Mouse (Mus musculus) heart, adult 2 months (tissue): ENCODE results near the gene Susd6. TPM values are rescaled to one million over a fixed set of nuclear protein-coding genes. Genes with fewer than 3 reads are reported as not detected.
A peak's percentile ranks its signal among the peaks of the same experiment; 100 is the strongest.

Experiments used
- DNase-seq, 2 experiments: peaks; one replicate each; pipeline ENCODE4 v3.0.0; 2021
- H3K27ac ChIP-seq: fragments of 200-600 bp; 2 replicates; pipeline ENCODE4 v1.8.1; 2022
- H3K27me3 ChIP-seq: fragments of 200-500 bp; 2 replicates; pipeline ENCODE4 v1.6.1; 2012; ENCODE audit warnings: mild to moderate bottlenecking, low read length, inconsistent platforms, mixed read lengths; ENCODE audit not compliant: control insufficient read depth, insufficient read depth
- H3K36me3 ChIP-seq: fragments of 200-500 bp; 2 replicates; pipeline ENCODE4 v1.6.1; 2012; ENCODE audit warnings: low read length, inconsistent platforms; ENCODE audit not compliant: control insufficient read depth, insufficient read depth
- H3K4me1 ChIP-seq: fragments of 200-500 bp; 2 replicates; pipeline ENCODE4 v1.6.1; 2011; ENCODE audit warnings: low read length; ENCODE audit not compliant: control insufficient read depth, insufficient read depth
- H3K4me3 ChIP-seq: fragments of 200-600 bp; 2 replicates; pipeline ENCODE4 v1.8.1; 2022
- H3K79me2 ChIP-seq: fragments of 200-500 bp; replicated peaks from 2 replicates; pipeline ENCODE4 v1.6.1; 2012; ENCODE audit warnings: mild to moderate bottlenecking, inconsistent platforms, low read length, moderate library complexity, mixed read lengths; ENCODE audit not compliant: control insufficient read depth, insufficient read depth
- H3K9ac ChIP-seq: fragments of 200-500 bp; 2 replicates; pipeline ENCODE4 v1.6.1; 2012; ENCODE audit warnings: low read depth, mild to moderate bottlenecking, control low read depth, inconsistent platforms, low read length, mixed read lengths
- CTCF ChIP-seq: fragments of 200-600 bp; IDR thresholded peaks from 2 replicates; pipeline ENCODE4 v1.8.1; 2022; ENCODE audit warnings: antibody characterized with exemption, mild to moderate bottlenecking, moderate library complexity
- EP300 ChIP-seq: fragments of 200-500 bp; IDR thresholded peaks from 2 replicates; pipeline ENCODE4 v1.6.1; 2011; ENCODE audit warnings: low read depth, low read length, control low read depth; ENCODE audit not compliant: insufficient read depth
- POLR2A ChIP-seq: fragments of 200-500 bp; IDR thresholded peaks from 2 replicates; pipeline ENCODE4 v1.6.1; 2011; ENCODE audit warnings: mild to moderate bottlenecking, low read depth, low read length, control low read depth; ENCODE audit not compliant: insufficient read depth
- WGBS: fragments of 180-500 bp; shearing (Covaris S2); methylation state at CpG from one replicate; pipeline ENCODE4 v1.1.7; 2018; 5-methylcytosine and 5-hydroxymethylcytosine counted together
- intact Hi-C: fragments of 180-260 bp; cut with DNase I; formaldehyde crosslinking; loops from one replicate; pipeline ENCODE4 v1.15.1; 2025
- polyA plus RNA-seq: library from polyadenylated mRNA; depleted of rRNA; stranded (reverse); fragments of >200 nt; gene quantifications from 2 replicates; pipeline ENCODE4 v1.2.3, GENCODE M21; 2012
- total RNA-seq, 2 experiments: library from RNA; stranded (reverse); gene quantifications; 2 replicates each; pipeline ENCODE4 v1.2.3; 2021

Susd6 gene
- total and polyA plus RNA-seq, 3 experiments = 50.1 to 78.6 (median 67.4) TPM

DNA sequence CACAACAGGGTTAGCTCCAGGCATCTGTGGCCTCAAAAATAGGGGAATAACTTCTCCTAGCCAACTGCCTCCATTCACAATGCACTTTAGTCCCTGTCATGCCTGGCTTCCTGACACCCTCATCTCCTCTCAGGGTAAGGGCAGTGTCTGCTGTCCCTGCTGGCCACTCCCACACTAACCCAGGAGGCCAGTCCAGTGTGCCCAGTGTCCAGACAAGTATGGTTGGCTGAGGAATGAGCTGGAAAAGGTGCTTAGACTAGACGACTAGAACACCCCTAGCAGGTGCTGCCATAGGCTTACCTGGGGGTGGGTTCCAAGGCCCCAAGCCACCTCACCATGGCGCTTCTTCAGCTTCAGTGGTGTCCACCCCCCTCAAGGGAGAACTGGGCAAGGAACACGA lies 88.3 kb downstream of the Susd6 start:
- no peak overlapping the region for H3K4me3 ChIP-seq
- H3K36me3 ChIP-seq = peaks cover 43% of the 10 kb centered on the region
- intact Hi-C loops = no loop called here
- DNase-seq = no peak
- WGBS = 60% methylated on average over 3 of the region's 3 CpGs
- H3K27me3 ChIP-seq = no peaks in the 10 kb centered on the region
- peaks cover 20% of the 10 kb centered on the region for H3K4me1 ChIP-seq
- H3K79me2 ChIP-seq = no peaks in the 10 kb centered on the region; the same call in 1 of the 2 replicates
- H3K27ac ChIP-seq = peak overlapping the region; percentile 72
- H3K9ac ChIP-seq = no peak overlapping the region; the same call in 1 of the 2 replicates
- no peak for TF ChIP-seq POLR2A
- peak; percentile 22 for TF ChIP-seq CTCF

DNA sequence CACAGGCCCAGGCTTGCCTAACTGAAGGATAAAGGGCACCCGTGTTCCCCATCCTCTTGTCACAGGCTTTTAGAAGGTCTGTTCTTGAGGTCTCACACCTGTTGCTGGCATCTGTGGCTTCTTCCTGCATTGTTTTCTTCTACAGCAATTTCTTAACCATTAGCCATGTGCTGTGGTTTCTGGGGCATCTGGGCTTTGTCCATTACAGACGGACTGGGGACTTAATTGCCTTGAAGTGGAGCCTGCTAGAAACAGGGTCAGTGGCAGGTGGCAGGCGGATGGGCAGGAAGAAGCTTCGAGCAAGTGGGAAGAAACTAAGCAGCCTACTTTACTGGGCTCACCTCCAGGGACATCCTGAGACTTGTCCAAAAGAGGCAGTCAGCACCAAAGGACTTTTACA lies 89.0 kb downstream of the Susd6 start:
- Histone ChIP-seq H3K79me2 (no peaks in the 10 kb centered on the region; the same call in 1 of the 2 replicates), H3K9ac (no peak overlapping the region), H3K27ac (peak overlapping the region; percentile 72), H3K4me1 (peaks cover 20% of the 10 kb centered on the region), H3K36me3 (peaks cover 41% of the 10 kb centered on the region), H3K4me3 (no peak overlapping the region), H3K27me3 (no peaks in the 10 kb centered on the region)
- DNase-seq = no peak
- intact Hi-C loops = no loop called here
- no peak for TF ChIP-seq EP300
- no peak for TF ChIP-seq POLR2A
- TF ChIP-seq CTCF = no peak
- 39% methylated on average over 4 of the region's 4 CpGs for WGBS

DNA sequence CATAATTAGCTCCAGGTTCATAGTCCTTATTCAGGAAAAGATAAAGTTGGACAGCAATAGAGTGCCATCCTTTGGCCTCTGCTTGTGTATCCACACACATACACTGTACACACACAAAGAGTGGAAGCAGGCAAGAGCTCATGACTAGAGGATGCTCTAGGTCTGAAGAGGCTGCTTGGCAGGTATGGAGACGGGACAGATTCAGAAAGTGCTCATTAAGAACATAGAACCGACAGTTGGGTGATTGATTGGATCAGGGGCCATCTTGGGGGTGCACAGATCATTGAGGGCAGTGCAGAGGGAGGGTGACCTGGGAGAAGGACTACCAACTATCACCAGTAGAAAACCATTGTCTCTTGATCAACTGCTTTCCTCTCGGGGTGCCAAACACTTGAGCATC lies 90.8 kb downstream of the Susd6 start:
- no peak overlapping the region for H3K4me3 ChIP-seq
- peaks cover 24% of the 10 kb centered on the region for H3K4me1 ChIP-seq
- H3K27me3 ChIP-seq = no peaks in the 10 kb centered on the region
- H3K36me3 ChIP-seq = peaks cover 25% of the 10 kb centered on the region
- no peaks in the 10 kb centered on the region; the same call in 1 of the 2 replicates for H3K79me2 ChIP-seq
- WGBS = 95% methylated on average over 3 of the region's 3 CpGs
- no peak overlapping the region for H3K9ac ChIP-seq
- DNase-seq = no peak
- no peak for TF ChIP-seq EP300
- no peak for TF ChIP-seq POLR2A
- TF ChIP-seq CTCF = no peak
- no peak overlapping the region for H3K27ac ChIP-seq
- intact Hi-C loops = no loop called here

DNA sequence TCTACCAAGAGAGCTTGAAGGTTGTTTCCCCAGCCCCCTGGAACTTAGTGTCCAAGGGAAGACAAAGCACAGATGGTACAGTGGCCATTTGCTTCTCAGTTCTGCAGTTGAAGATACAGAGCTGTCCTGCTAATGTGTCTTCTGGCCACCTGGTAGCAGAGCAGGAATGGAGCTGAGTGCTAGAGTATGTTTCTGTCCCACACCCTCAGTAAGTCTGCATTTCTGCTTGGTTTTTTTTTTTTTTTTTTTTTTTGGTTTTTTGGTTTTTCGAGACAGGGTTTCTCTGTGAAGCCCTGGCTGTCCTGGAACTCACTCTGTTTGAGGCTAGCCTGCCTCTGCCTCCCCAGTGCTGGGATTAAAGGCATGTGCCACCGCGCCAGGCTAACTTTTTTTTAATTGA lies 93.0 kb downstream of the Susd6 start:
- H3K27me3 ChIP-seq = no peaks in the 10 kb centered on the region
- H3K27ac ChIP-seq = no peak overlapping the region

DNA sequence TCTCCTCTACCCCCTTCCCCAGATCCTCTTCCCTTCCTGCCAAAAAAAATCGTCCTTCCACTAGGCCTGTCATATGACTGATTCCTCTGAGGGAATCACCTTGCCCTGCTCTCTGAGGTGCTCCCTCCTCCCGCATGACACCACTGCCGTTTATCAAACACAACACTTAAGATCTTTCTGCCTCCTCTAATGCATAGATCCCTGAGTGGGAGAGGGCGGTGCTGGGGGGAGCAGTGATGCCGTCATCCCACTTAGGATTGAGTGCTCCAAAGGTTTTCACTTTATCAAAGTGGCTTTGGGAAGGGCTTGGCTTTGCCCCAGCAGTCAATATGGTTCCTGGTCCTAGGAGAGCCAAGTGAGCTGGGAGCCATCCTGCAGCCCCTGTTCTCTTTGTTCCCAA lies 93.6 kb downstream of the Susd6 start:
- peaks cover 3% of the 10 kb centered on the region for H3K36me3 ChIP-seq
- intact Hi-C loops = loop anchor here (2.0 kb wide), 1 partner anchor 17 kb away; no protein-coding TSS in a partner anchor
- H3K4me3 ChIP-seq = no peak overlapping the region
- H3K4me1 ChIP-seq = peaks cover 9% of the 10 kb centered on the region
- no peaks in the 10 kb centered on the region for H3K79me2 ChIP-seq
- H3K9ac ChIP-seq = no peak overlapping the region
- no peaks in the 10 kb centered on the region for H3K27me3 ChIP-seq
- DNase-seq = no peak
- WGBS = 43% methylated on average over 5 of the region's 5 CpGs
- TF ChIP-seq EP300 (no peak), CTCF (no peak), POLR2A (no peak)
- H3K27ac ChIP-seq = peak overlapping the region; percentile 27

More for the DNA sequence above, 93.0 kb downstream of the Susd6 start:
- TF ChIP-seq POLR2A (no peak), CTCF (no peak), EP300 (no peak)
- peaks cover 12% of the 10 kb centered on the region for H3K4me1 ChIP-seq
- WGBS = 85% methylated on average over 3 of the region's 3 CpGs
- DNase-seq = no peak
- intact Hi-C loops = no loop called here
- no peak overlapping the region for H3K9ac ChIP-seq
- H3K79me2 ChIP-seq = no peaks in the 10 kb centered on the region
- H3K36me3 ChIP-seq = peaks cover 7% of the 10 kb centered on the region
- H3K4me3 ChIP-seq = no peak overlapping the region

DNA sequence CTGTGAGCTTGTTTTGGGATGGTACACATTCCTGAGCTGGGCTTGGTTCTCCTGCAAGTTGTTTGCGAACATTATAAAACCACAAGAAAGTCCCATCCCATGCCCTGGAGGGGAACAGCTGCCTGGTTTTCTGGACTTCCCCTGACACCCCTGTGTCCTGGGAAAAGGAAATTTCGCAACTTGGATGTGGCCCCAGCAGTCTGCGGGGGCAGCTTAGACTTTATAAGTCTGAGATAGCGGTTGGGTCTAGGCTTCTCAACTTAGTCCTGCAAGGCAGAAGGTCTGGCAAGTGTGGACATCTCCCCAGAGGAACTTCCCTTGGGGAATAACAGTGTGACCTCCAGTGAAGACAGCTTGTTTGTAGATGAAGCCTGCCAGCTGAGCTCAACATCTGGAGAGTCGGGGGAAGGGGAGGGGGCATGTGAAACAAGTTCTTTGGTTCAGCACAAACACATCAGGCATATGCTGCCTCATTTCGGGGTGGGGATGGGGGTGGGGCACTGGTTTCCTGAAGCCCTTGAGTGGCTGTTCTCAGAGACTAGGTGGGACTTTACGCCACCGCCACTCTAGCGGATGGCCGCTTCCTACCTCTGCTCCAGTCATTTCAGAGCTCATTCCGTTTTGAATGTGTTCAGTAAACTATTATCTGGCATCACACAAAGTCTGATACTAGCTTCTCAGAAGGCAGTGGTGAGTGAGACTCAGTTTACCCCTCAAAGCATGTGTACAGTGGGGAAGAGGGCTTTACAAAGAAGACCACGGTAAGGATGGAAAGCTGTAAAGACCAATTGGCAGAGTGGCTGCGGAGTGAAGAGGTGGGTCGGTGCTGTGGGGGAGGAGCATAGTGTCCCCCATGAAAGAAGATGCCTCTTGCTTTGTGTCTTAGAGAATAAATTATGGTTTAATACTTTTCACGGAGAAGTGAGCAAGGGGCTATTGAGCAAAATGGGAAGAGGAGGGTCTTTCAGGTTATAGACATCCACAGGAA lies 95.3 kb downstream of the Susd6 start:
- 26% methylated on average over 15 of the region's 15 CpGs for WGBS
- H3K9ac ChIP-seq = peak overlapping the region; percentile 27; the same call in 1 of the 2 replicates
- no peaks in the 10 kb centered on the region for H3K27me3 ChIP-seq
- TF ChIP-seq POLR2A (peak; percentile 49; the same call in 1 of the 2 replicates), EP300 (peak; percentile 78; the same call in 1 of the 2 replicates), CTCF (no peak)
- H3K36me3 ChIP-seq = no peaks in the 10 kb centered on the region
- peak; percentile 84 to 89 for DNase-seq
- H3K27ac ChIP-seq = peak overlapping the region; percentile 68
- intact Hi-C loops = loop anchor here (1.0 to 2.0 kb wide), 2 partner anchors 19 to 52 kb away; no protein-coding TSS in a partner anchor
- no peaks in the 10 kb centered on the region for H3K79me2 ChIP-seq
- H3K4me3 ChIP-seq = no peak overlapping the region; the same call in 1 of the 2 replicates
- H3K4me1 ChIP-seq = peaks cover 5% of the 10 kb centered on the region
